Mouse (Mus musculus) liver, adult 2 months (tissue): ENCODE measurements around the gene Sycn. TPM values are rescaled to one million over a fixed set of nuclear protein-coding genes. Genes with fewer than 3 reads are reported as not detected.

ENCODE experiments used
- DNase-seq: peaks from one replicate; pipeline ENCODE4 v3.0.0-alpha.2; 2011; ENCODE audit warnings: low read depth, low spot score; ENCODE audit errors: extremely low read depth
- H3K27ac ChIP-seq: fragments of 200-500 bp; replicated peaks from 2 replicates; pipeline ENCODE4 v1.5.1; 2012; ENCODE audit warnings: low read depth, mild to moderate bottlenecking, control low read depth, inconsistent platforms, low read length; ENCODE audit not compliant: insufficient read depth
- H3K27me3 ChIP-seq: fragments of 200-500 bp; 2 replicates; pipeline ENCODE4 v1.6.1; 2012; ENCODE audit warnings: mild to moderate bottlenecking, moderate library complexity, low read length, inconsistent platforms; ENCODE audit not compliant: control insufficient read depth, insufficient read depth
- H3K36me3 ChIP-seq: fragments of 200-500 bp; 2 replicates; pipeline ENCODE4 v1.6.1; 2012; ENCODE audit warnings: low read length, inconsistent platforms; ENCODE audit not compliant: control insufficient read depth, insufficient read depth
- H3K4me1 ChIP-seq: fragments of 200-500 bp; 2 replicates; pipeline ENCODE4 v1.6.1; 2011; ENCODE audit warnings: low read length; ENCODE audit not compliant: control insufficient read depth, insufficient read depth
- H3K4me3 ChIP-seq: fragments of 200-500 bp; 2 replicates; pipeline ENCODE4 v1.5.1; 2011; ENCODE audit warnings: low read depth, mild to moderate bottlenecking, control low read depth, low read length, moderate library complexity; ENCODE audit not compliant: insufficient read depth
- H3K79me2 ChIP-seq: fragments of 200-500 bp; 2 replicates; pipeline ENCODE4 v1.6.1; 2012; ENCODE audit warnings: inconsistent platforms, mild to moderate bottlenecking, low read length, moderate library complexity; ENCODE audit not compliant: control insufficient read depth, insufficient read depth
- H3K9ac ChIP-seq: fragments of 200-500 bp; 2 replicates; pipeline ENCODE4 v1.6.1; 2012; ENCODE audit warnings: low read depth, mild to moderate bottlenecking, control low read depth, inconsistent platforms, low read length
- CTCF ChIP-seq: fragments of 200-500 bp; IDR thresholded peaks from 2 replicates; pipeline ENCODE4 v1.5.1; 2011; ENCODE audit warnings: low read depth, low read length, control low read depth
- POLR2A ChIP-seq: fragments of 200-500 bp; IDR thresholded peaks from 2 replicates; pipeline ENCODE4 v1.6.1; 2011; ENCODE audit warnings: low read length, control low read depth; ENCODE audit not compliant: insufficient read depth; ENCODE audit errors: extremely low read depth
- WGBS: fragments of 180-500 bp; shearing (Covaris S2); methylation state at CpG from one replicate; pipeline ENCODE4 v1.1.7; 2018; 5-methylcytosine and 5-hydroxymethylcytosine counted together
- polyA plus RNA-seq: library from polyadenylated mRNA; depleted of rRNA; stranded (reverse); fragments of >200 nt; gene quantifications from 2 replicates; pipeline ENCODE4 v1.2.3, GENCODE M21; 2012
- total RNA-seq: library from RNA; depleted of rRNA; stranded (reverse); fragments of >200 nt; gene quantifications from 2 replicates; pipeline ENCODE4 v1.2.3, GENCODE M21; 2014

Gene Sycn
- total and polyA plus RNA-seq, 2 experiments = 1.4 to 16.4 TPM

- H3K36me3 ChIP-seq = no peaks in the 10 kb centered on the region
- H3K9ac ChIP-seq = no peak overlapping the region
- no peak overlapping the region for H3K4me3 ChIP-seq
- H3K27me3 ChIP-seq = no peaks in the 10 kb centered on the region
- no peak for DNase-seq
- 77% methylated on average over 9 of the region's 9 CpGs for WGBS
- no peak for TF ChIP-seq CTCF
- TF ChIP-seq POLR2A = no peak
- no peak overlapping the region for H3K27ac ChIP-seq
- peaks cover 49% of the 10 kb centered on the region for H3K79me2 ChIP-seq
- peaks cover 16% of the 10 kb centered on the region; the same call in 1 of the 2 replicates for H3K4me1 ChIP-seq
These were observed 37.3 kb downstream of the Sycn start for GRCm38 (mm10) chr7:28577826-28578542.

GRCm38 (mm10) chr7:28578543-28579053 is 37.9 kb downstream of the Sycn start:
- H3K9ac ChIP-seq = no peak overlapping the region
- 75% methylated on average over 5 of the region's 5 CpGs for WGBS

GRCm38 (mm10) chr7:28579826-28580225 is 39.1 kb downstream of the Sycn start:
- Histone ChIP-seq H3K27me3 (no peaks in the 10 kb centered on the region), H3K27ac (no peak overlapping the region), H3K9ac (no peak overlapping the region), H3K79me2 (peaks cover 49% of the 10 kb centered on the region), H3K36me3 (no peaks in the 10 kb centered on the region), H3K4me1 (peaks cover 19% of the 10 kb centered on the region), H3K4me3 (no peak overlapping the region)
- DNase-seq = no peak
- TF ChIP-seq CTCF = no peak
- TF ChIP-seq POLR2A = no peak
- WGBS = 82% methylated on average over 5 of the region's 5 CpGs

More at GRCm38 (mm10) chr7:28578543-28579053, 37.9 kb downstream of the Sycn start:
- H3K27ac ChIP-seq = no peak overlapping the region
- no peak for DNase-seq
- no peak overlapping the region for H3K4me3 ChIP-seq
- H3K27me3 ChIP-seq = no peaks in the 10 kb centered on the region
- TF ChIP-seq POLR2A (no peak), CTCF (no peak)
- H3K36me3 ChIP-seq = no peaks in the 10 kb centered on the region
- H3K4me1 ChIP-seq = peaks cover 17% of the 10 kb centered on the region; the same call in 1 of the 2 replicates
- H3K79me2 ChIP-seq = peaks cover 49% of the 10 kb centered on the region

GRCm38 (mm10) chr7:28581721-28582120 is 41.0 kb downstream of the Sycn start:
- no peak overlapping the region for H3K27ac ChIP-seq
- no peak overlapping the region for H3K9ac ChIP-seq
- H3K36me3 ChIP-seq = no peaks in the 10 kb centered on the region
- peaks cover 21% of the 10 kb centered on the region for H3K4me1 ChIP-seq
- H3K27me3 ChIP-seq = no peaks in the 10 kb centered on the region
- H3K4me3 ChIP-seq = no peak overlapping the region
- DNase-seq = no peak
- whole genome bisulfite sequencing = 60% methylated on average over 4 of the region's 4 CpGs
- H3K79me2 ChIP-seq = peaks cover 49% of the 10 kb centered on the region
- no peak for TF ChIP-seq CTCF
- TF ChIP-seq POLR2A = no peak

- H3K36me3 ChIP-seq = no peaks in the 10 kb centered on the region
- peaks cover 55% of the 10 kb centered on the region for H3K79me2 ChIP-seq
- no peak overlapping the region for H3K9ac ChIP-seq
- TF ChIP-seq CTCF = no peak
- H3K4me3 ChIP-seq = no peak overlapping the region
- DNase-seq = peak; percentile 77
- no peaks in the 10 kb centered on the region for H3K27me3 ChIP-seq
- 29% methylated on average over 11 of the region's 11 CpGs for WGBS
- H3K27ac ChIP-seq = no peak overlapping the region
- H3K4me1 ChIP-seq = peaks cover 26% of the 10 kb centered on the region
These were observed 42.2 kb downstream of the Sycn start for GRCm38 (mm10) chr7:28582841-28583240.

- Histone ChIP-seq H3K4me1 (peaks cover 24% of the 10 kb centered on the region), H3K36me3 (no peaks in the 10 kb centered on the region), H3K4me3 (no peak overlapping the region), H3K79me2 (peaks cover 52% of the 10 kb centered on the region), H3K27me3 (no peaks in the 10 kb centered on the region), H3K27ac (no peak overlapping the region), H3K9ac (no peak overlapping the region)
- no peak for TF ChIP-seq CTCF
- TF ChIP-seq POLR2A = no peak
- no peak for DNase-seq
- WGBS = 73% methylated on average over 8 of the region's 8 CpGs
These were observed 43.1 kb downstream of the Sycn start for GRCm38 (mm10) chr7:28583570-28584344.
